Mouse (Mus musculus) liver, embryonic 13.5 days (tissue): Measurements from ENCODE around the gene Emp1. TPM values are rescaled to one million over a fixed set of nuclear protein-coding genes. Genes with fewer than 3 reads are reported as not detected.
A peak's percentile ranks its signal among the peaks of the same experiment; 100 is the strongest.

Source experiments
- ATAC-seq: fragments of 200-750 bp; cut with Nextera tagmentation; 2 replicates; pipeline ENCODE4 v1.8.0; 2017; ENCODE audit warnings: low read depth, mild to moderate bottlenecking, moderate number of reproducible peaks, moderate library complexity
- DNase-seq: peaks from one replicate; pipeline ENCODE4 v3.0.0; 2022
- H3K27ac ChIP-seq: fragments of 300-500 bp; sonication (generic); 2 replicates; pipeline ENCODE4 v1.5.1; 2015; ENCODE audit warnings: moderate library complexity, mild to moderate bottlenecking, inconsistent platforms
- H3K27me3 ChIP-seq: fragments of 300-500 bp; sonication (generic); 2 replicates; pipeline ENCODE4 v1.6.1; 2015; ENCODE audit warnings: mild to moderate bottlenecking, inconsistent platforms
- H3K36me3 ChIP-seq: fragments of 300-500 bp; sonication (generic); 2 replicates; pipeline ENCODE4 v1.6.1; 2015; ENCODE audit warnings: mild to moderate bottlenecking, inconsistent platforms
- H3K4me1 ChIP-seq: fragments of 300-500 bp; sonication (generic); replicated peaks from 2 replicates; pipeline ENCODE4 v1.6.1; 2015; ENCODE audit warnings: inconsistent platforms
- H3K4me2 ChIP-seq: fragments of 300-500 bp; sonication (generic); 2 replicates; pipeline ENCODE4 v1.6.1; 2015; ENCODE audit warnings: inconsistent platforms, mild to moderate bottlenecking, moderate library complexity
- H3K4me3 ChIP-seq: fragments of 300-500 bp; sonication (generic); replicated peaks from 2 replicates; pipeline ENCODE4 v1.5.1; 2015; ENCODE audit warnings: mild to moderate bottlenecking, inconsistent platforms
- H3K9ac ChIP-seq: fragments of 300-500 bp; sonication (generic); 2 replicates; pipeline ENCODE4 v1.6.1; 2015; ENCODE audit warnings: mild to moderate bottlenecking, inconsistent platforms
- H3K9me3 ChIP-seq: fragments of 300-500 bp; sonication (generic); replicated peaks from 2 replicates; pipeline ENCODE4 v1.6.1; 2016; ENCODE audit warnings: inconsistent platforms
- WGBS: fragments of 180-500 bp; shearing (Covaris S2); methylation state at CpG from one replicate; pipeline ENCODE4 v1.1.7; 2015; ENCODE audit not compliant: insufficient replicate concordance; 5-methylcytosine and 5-hydroxymethylcytosine counted together
- polyA plus RNA-seq: library from polyadenylated mRNA; unstranded; fragments of >200 nt; fragmentation: Nextera tagmentation; extraction: Ambion mirVana; gene quantifications from 2 replicates; pipeline ENCODE4 v1.2.1, GENCODE M21; 2015

Gene Emp1
- polyA plus RNA-seq = 1.7 and 1.8 TPM in 2 replicates

DNA sequence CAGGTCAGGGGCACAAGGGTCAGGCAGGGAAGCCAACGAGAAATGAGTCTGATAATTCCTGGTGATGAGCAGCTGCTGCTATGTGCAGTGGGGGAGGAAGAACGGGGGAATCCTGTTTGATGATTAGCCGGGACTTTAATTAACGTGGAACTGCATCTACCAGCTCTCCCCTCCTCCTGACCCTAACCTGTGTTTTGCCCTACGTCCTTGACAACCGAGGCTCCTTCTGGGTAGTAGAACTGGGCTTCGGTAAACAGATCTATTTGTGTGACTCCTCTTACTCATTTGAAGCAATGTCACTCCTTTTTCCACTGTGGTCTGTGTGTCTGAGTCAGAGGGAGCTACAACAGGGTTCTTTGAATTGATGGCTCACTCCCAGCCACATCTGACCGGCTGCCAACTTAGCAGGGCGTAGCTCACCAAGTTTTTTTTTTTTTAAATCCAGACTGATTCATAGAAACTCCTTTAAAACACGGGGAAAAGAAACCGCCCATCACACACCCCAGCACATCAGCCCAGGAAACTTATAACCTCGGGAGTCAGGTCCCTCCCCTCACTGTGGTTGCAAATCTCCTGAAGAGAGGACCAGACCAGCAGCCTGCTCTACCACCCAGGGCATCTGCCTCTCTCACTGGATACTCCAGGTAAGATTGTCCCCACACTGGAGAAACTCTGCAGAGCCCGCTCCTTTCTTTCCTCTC is at the start of gene Emp1:
Emp1 (plus strand) TSS at position 87 of the 701 bp plus-strand sequence.
- no peaks in the 10 kb centered on the region for H3K27me3 ChIP-seq
- 38% methylated on average over 13 of the region's 13 CpGs for WGBS
- H3K36me3 ChIP-seq = no peaks in the 10 kb centered on the region
- peaks cover 11% of the 10 kb centered on the region; the same call in 1 of the 2 replicates for H3K4me1 ChIP-seq
- no peak within 1 kb of the TSS for H3K27ac ChIP-seq
- no peak for DNase-seq
- no peaks in the 10 kb centered on the region for H3K9me3 ChIP-seq
- H3K4me2 ChIP-seq = no peak within 1 kb of the TSS
- no peak within 1 kb of the TSS for H3K9ac ChIP-seq
- 0 out of 2 replicates have a peak within 1 kb of the TSS, but pooled peaks have one; percentile 12 for H3K4me3 ChIP-seq
- no peak for ATAC-seq

DNA sequence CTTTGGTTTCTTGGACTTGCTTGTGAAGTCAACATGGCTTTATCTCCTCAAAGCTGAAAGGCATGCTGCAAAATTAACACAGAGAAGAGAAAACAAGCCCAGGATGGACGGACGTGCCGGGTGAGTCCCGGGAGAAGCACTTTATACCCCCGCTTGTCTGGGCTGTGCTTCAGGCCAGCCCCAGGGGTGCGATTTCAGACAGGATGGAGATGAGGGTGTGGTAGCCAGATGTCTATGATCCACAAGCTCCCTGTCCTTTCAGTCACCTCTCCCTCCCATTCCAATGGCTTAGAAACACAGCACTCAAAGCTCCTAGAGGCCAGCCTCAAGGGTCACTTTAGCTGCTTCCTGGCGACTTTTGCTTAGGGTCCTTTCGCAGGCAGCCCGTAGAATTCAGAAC is 48.4 kb upstream of the Emp1 start:
- no peak overlapping the region for H3K27ac ChIP-seq
- no peak overlapping the region for H3K9ac ChIP-seq
- no peaks in the 10 kb centered on the region for H3K9me3 ChIP-seq
- H3K4me3 ChIP-seq = no peak overlapping the region
- no peaks in the 10 kb centered on the region for H3K27me3 ChIP-seq
- no peaks in the 10 kb centered on the region for H3K36me3 ChIP-seq
- WGBS = 68% methylated on average over 9 of the region's 9 CpGs
- H3K4me1 ChIP-seq = no peaks in the 10 kb centered on the region
- DNase-seq (no peak), ATAC-seq (no peak)
- H3K4me2 ChIP-seq = no peak overlapping the region

DNA sequence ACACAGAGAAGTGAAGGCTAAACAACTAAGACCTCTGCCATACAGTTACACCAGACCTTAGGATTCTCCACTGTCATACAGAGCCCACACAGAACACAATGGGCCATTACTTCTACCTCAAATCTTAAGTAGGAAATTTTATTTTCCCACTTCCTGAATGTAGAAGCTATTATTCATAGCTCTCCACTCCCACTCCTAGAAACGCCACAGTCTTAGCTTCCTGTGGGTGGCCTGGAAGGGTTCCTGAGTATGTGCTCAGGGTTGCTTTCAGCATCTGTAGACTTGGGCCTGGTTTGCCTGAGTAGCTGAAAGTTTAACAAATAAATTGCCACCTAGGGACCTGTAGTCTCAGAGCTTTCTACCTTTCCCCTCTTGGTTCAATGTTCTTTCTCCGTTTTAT is 46.2 kb upstream of the Emp1 start:
- Histone ChIP-seq H3K36me3 (no peaks in the 10 kb centered on the region), H3K4me2 (no peak overlapping the region), H3K9me3 (no peaks in the 10 kb centered on the region), H3K27me3 (no peaks in the 10 kb centered on the region), H3K4me1 (no peaks in the 10 kb centered on the region), H3K4me3 (no peak overlapping the region), H3K9ac (no peak overlapping the region), H3K27ac (no peak overlapping the region)
- ATAC-seq (no peak), DNase-seq (no peak)
- WGBS = 50% methylated on average over 2 of the region's 2 CpGs

DNA sequence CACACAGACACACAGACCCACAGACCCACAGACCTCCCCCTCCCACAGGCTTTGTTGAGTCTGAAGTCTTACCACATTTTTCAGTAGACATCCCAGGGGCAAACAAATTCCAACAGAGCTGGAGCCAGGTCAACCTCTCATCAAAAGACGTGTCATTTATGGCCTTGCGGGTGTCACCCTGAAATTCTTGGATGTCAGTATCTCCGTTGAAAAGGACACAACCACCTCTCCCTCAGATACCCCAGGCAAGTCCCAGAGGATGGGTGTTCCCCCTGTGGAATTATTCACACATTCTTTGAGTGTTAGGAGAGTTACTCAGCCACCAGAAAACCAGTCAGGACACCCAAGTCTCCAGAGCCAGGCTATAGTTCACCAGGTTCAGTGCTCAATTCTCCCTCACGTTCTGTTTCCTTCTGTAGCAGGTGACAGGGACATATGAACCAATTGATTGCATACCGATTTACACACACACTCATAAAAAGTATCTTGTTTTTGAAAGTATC is 42.9 kb upstream of the Emp1 start:
- 0 out of 2 replicates have a peak, but pooled peaks cover 8% of the 10 kb centered on the region for H3K4me1 ChIP-seq
- H3K36me3 ChIP-seq = no peaks in the 10 kb centered on the region
- H3K27ac ChIP-seq = no peak overlapping the region
- no peak overlapping the region for H3K4me3 ChIP-seq
- 72% methylated on average over 5 of the region's 5 CpGs for WGBS
- ATAC-seq (no peak), DNase-seq (no peak)
- H3K4me2 ChIP-seq = no peak overlapping the region
- H3K27me3 ChIP-seq = peaks cover 8% of the 10 kb centered on the region
- H3K9ac ChIP-seq = no peak overlapping the region
- H3K9me3 ChIP-seq = no peaks in the 10 kb centered on the region

DNA sequence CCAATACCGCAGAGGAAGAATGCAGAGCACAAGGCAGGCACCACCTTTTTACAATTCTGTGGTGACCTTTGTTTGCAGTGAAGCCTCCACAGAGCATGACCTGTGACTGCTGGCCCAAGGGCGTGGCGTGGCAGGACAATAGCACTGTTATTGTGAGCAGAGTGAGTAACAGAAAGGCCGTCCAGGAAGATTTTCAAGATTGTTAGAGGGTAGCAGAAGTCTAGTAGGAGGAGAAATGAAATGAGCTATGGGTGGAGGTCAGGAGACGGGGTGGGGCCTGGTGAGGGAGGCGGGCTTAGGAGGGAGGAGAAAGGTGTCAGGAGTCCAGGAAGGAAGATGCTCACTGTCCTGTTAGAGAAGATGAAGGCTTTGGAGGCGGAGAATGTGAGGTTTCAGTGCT is 39.6 kb upstream of the Emp1 start:
- Histone ChIP-seq H3K4me2 (peak overlapping the region; percentile 15; the same call in 1 of the 2 replicates), H3K27ac (no peak overlapping the region), H3K27me3 (peaks cover 13% of the 10 kb centered on the region), H3K9ac (no peak overlapping the region), H3K4me1 (peaks cover 8% of the 10 kb centered on the region; the same call in 1 of the 2 replicates), H3K9me3 (no peaks in the 10 kb centered on the region), H3K36me3 (no peaks in the 10 kb centered on the region), H3K4me3 (no peak overlapping the region)
- DNase-seq (no peak), ATAC-seq (no peak)
- WGBS = 61% methylated on average over 7 of the region's 7 CpGs

DNA sequence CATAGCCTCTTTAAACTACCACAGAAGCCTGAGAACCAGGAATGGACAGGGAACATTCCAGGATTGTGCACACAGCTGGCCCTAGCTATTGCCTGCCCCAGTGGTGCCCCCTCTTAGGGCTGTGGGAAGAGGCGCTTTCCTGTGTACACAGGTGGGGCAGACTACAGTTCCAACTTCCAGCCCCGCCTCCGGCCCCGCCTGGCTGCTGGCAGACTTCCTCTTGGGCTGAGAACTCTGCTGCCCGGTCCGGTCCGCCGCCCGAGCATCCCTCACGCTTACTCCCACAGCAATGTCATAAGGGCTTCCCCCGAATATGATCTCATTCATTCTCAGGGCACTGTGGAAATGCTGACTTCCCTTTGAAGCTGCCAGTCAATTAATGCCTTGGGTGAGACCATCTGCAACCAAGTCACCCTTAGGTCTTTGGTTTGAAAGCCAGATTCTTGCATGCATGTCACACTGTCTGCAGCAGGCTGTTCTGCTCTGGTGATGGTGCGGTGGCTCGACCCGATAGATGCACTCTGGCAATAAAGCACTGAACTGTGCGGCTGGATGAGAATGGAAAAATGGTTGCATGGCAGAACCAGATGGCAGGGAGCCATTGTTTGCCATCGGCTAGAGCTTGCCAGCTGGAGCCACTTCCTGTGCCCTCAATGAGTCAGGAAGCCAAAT is 38.9 kb upstream of the Emp1 start:
- H3K9me3 ChIP-seq = no peaks in the 10 kb centered on the region
- no peak overlapping the region for H3K9ac ChIP-seq
- no peak overlapping the region for H3K27ac ChIP-seq
- no peaks in the 10 kb centered on the region for H3K36me3 ChIP-seq
- no peak overlapping the region for H3K4me3 ChIP-seq
- WGBS = 12% methylated on average over 16 of the region's 16 CpGs
- H3K4me2 ChIP-seq = peak overlapping the region; percentile 15; the same call in 1 of the 2 replicates
- DNase-seq = no peak
- peak; percentile 29; the same call in 1 of the 2 replicates for ATAC-seq
- H3K4me1 ChIP-seq = peaks cover 8% of the 10 kb centered on the region; the same call in 1 of the 2 replicates
- peaks cover 13% of the 10 kb centered on the region for H3K27me3 ChIP-seq

DNA sequence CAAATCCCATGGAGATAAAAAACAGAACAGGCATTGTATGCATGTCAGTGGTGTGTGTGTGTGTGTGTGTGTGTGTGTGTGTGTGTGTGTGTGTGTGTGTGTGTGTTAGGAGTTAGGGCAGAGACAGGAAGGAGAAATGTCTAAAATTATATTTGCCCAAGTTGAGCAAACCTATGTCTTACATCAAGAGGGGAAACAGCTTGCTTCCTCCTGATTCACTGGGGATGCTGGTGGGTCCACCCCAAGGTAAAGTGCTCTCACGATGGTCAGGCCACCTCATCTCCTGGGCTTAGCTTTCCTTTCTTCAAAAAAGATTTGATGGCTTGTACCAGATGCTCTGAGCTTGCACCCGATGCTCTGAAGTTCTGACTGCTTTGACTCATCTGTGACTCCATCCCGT is 38.2 kb upstream of the Emp1 start:
- no peaks in the 10 kb centered on the region for H3K9me3 ChIP-seq
- no peaks in the 10 kb centered on the region for H3K36me3 ChIP-seq
- H3K4me2 ChIP-seq = no peak overlapping the region
- WGBS = 20% methylated on average over 3 of the region's 3 CpGs
- no peak overlapping the region for H3K27ac ChIP-seq
- DNase-seq = no peak
- no peak overlapping the region for H3K9ac ChIP-seq
- H3K4me1 ChIP-seq = peaks cover 8% of the 10 kb centered on the region; the same call in 1 of the 2 replicates
- no peak for ATAC-seq
- no peak overlapping the region for H3K4me3 ChIP-seq
- H3K27me3 ChIP-seq = peaks cover 13% of the 10 kb centered on the region

DNA sequence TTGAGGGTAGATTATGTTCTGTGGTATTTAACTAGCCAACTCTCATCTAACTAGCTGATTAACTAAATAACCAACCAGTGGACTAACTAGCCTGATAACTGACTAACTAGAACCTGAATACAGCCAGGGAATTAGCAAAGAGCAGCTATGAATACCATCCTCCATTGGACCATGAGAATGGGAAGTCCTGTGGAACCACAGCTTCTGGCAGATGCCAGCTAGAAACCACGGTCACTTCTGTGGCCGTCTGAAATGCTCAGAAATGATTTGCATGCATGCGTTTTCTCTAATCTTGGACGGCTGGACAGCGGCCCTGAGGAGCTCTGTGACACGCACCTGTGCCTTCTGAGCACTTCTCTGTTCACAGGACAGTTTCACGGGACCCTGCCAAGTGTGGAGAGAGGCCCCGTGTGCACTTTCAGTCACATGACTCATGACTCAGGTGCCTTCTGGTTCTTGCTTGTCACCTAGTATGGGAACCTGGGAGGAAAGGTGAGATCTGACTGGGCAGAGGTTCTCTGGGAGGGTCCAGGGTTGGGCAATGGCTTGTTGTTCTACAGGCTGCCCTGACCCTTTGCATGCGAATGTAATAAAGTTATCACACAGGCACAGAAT is 37.6 kb upstream of the Emp1 start:
- no peak overlapping the region for H3K27ac ChIP-seq
- H3K36me3 ChIP-seq = no peaks in the 10 kb centered on the region
- ATAC-seq = no peak
- H3K27me3 ChIP-seq = peaks cover 13% of the 10 kb centered on the region
- H3K9ac ChIP-seq = no peak overlapping the region
- DNase-seq = no peak
- no peaks in the 10 kb centered on the region for H3K9me3 ChIP-seq
- H3K4me2 ChIP-seq = no peak overlapping the region
- 30% methylated on average over 9 of the region's 9 CpGs for WGBS
- H3K4me1 ChIP-seq = peaks cover 8% of the 10 kb centered on the region; the same call in 1 of the 2 replicates
- H3K4me3 ChIP-seq = no peak overlapping the region

DNA sequence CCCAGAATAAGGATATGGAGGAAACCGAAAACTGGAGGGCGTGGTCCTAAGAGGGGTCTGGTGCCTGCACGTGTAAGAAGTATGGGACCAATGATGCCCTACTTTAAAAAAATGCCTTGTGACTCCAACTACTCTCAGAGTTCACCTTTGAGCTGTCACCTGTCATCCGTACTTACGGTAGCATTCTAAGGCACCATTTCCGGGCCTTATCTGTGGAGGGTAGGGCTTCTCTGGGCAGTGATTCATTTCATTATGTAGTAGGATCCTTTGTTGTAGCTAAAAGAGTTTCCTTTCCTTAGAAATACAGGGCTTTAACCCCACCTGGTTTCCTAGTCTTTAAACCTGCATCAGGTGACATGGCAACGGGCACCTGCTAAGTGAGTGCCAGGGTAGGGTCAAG is 35.5 kb upstream of the Emp1 start:
- H3K27ac ChIP-seq = no peak overlapping the region
- 66% methylated on average over 7 of the region's 7 CpGs for WGBS
- DNase-seq (no peak), ATAC-seq (no peak)
- no peak overlapping the region for H3K9ac ChIP-seq
- no peaks in the 10 kb centered on the region for H3K9me3 ChIP-seq
- no peak overlapping the region for H3K4me3 ChIP-seq
- peaks cover 8% of the 10 kb centered on the region; the same call in 1 of the 2 replicates for H3K4me1 ChIP-seq
- H3K36me3 ChIP-seq = no peaks in the 10 kb centered on the region
- peaks cover 13% of the 10 kb centered on the region for H3K27me3 ChIP-seq
- H3K4me2 ChIP-seq = no peak overlapping the region

DNA sequence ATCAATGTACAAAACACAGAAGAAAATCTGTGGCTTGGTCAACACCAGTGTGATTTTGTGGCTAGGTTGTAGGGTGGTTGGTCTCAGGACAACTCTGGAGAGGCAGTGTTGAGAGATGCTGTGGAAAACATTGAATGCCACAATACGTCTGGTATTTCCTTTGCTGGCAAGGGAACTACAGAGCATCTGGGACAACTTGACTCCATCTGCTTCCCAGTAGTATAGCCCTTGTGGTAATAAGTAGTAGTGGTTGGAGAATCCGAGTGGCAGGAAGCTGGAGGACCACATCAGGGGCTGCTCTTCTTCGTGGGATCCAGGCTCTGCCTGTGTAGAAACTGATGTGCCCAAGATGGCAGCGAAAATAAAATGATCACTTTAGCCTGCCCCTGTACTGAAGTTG is 30.4 kb upstream of the Emp1 start:
- H3K9me3 ChIP-seq = no peaks in the 10 kb centered on the region
- WGBS = 45% methylated on average over 4 of the region's 4 CpGs
- no peak overlapping the region for H3K9ac ChIP-seq
- no peaks in the 10 kb centered on the region for H3K36me3 ChIP-seq
- H3K27ac ChIP-seq = no peak overlapping the region
- no peaks in the 10 kb centered on the region for H3K27me3 ChIP-seq
- H3K4me3 ChIP-seq = no peak overlapping the region
- DNase-seq (no peak), ATAC-seq (no peak)
- no peak overlapping the region for H3K4me2 ChIP-seq
- H3K4me1 ChIP-seq = peaks cover 4% of the 10 kb centered on the region; the same call in 1 of the 2 replicates

DNA sequence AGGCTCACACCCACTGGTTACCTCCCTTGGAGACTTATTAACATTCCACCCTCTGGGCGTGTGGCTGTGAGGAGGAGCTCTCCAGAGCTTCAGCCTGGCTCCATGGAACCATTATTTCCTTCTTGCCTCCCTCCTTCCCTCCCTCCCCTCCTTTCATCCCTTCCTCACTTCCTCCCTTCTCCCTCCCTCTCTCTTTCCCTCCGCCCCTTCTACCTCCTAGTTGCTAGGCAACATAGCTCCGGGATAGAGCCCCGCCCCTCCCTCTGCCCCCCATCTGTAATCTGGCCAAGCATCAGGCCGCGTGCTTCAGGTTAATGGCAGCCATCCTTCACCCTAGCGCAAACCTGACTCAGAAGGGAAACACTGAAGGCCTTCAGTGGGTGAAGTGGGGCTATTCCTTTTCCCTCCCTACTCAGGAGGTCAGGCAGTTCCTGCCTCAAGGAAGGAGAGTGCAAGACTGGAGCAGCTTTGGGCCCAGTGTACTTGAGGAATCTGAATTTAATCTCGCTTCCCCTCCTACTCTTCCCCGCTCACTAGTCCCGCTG is 29.5 kb upstream of the Emp1 start:
- Histone ChIP-seq H3K36me3 (no peaks in the 10 kb centered on the region), H3K9me3 (no peaks in the 10 kb centered on the region), H3K27me3 (no peaks in the 10 kb centered on the region), H3K4me3 (no peak overlapping the region), H3K4me1 (peaks cover 4% of the 10 kb centered on the region; the same call in 1 of the 2 replicates), H3K27ac (no peak overlapping the region), H3K9ac (no peak overlapping the region), H3K4me2 (no peak overlapping the region)
- 39% methylated on average over 10 of the region's 10 CpGs for WGBS
- DNase-seq = no peak
- ATAC-seq = no peak
